Mouse (Mus musculus) erythroblast, embryonic 14.5 days (primary cell): Measurements from ENCODE around the gene Glmp. TPM values are rescaled to one million over a fixed set of nuclear protein-coding genes. Genes with fewer than 3 reads are reported as not detected.
A peak's percentile ranks its signal among the peaks of the same experiment; 100 is the strongest.
"Not testable (repeated sequence)": the region's sequence is repeated elsewhere in the genome, so short reads cannot be mapped to it uniquely, and the experiment has no call there.

Experiments
- H3K27me3 ChIP-seq: 2 replicates; pipeline ENCODE4 v1.6.1; 2012; ENCODE audit warnings: inconsistent platforms; ENCODE audit not compliant: control insufficient read depth
- H3K36me3 ChIP-seq: 2 replicates; pipeline ENCODE4 v1.6.1; 2012; ENCODE audit warnings: mild to moderate bottlenecking, inconsistent platforms; ENCODE audit not compliant: control insufficient read depth
- H3K4me1 ChIP-seq: 2 replicates; pipeline ENCODE4 v1.6.1; 2012; ENCODE audit warnings: inconsistent platforms; ENCODE audit not compliant: control insufficient read depth
- H3K4me3 ChIP-seq: replicated peaks from 2 replicates; pipeline ENCODE3; 2012; ENCODE audit warnings: moderate library complexity, mild to moderate bottlenecking, inconsistent platforms
- H3K9me3 ChIP-seq: 2 replicates; pipeline ENCODE4 v1.6.1; 2012; ENCODE audit warnings: low read length, inconsistent platforms, mixed read lengths; ENCODE audit not compliant: control insufficient read depth
- GATA1 ChIP-seq: IDR thresholded peaks from 2 replicates; pipeline ENCODE4 v1.6.1; 2012; ENCODE audit warnings: low read length, inconsistent platforms, mixed read lengths
- TAL1 ChIP-seq: IDR thresholded peaks from 3 replicates; pipeline ENCODE4 v1.6.1; 2012; ENCODE audit warnings: low read length, inconsistent platforms, mixed read lengths
- polyA plus RNA-seq: library from polyadenylated mRNA; stranded (reverse); fragments of >175 nt; gene quantifications from 2 replicates; pipeline ENCODE4 v1.2.3, GENCODE M21; 2012

The Glmp gene
- 4.4 and 10.8 TPM in 2 replicates for polyA plus RNA-seq

GRCm38 (mm10) chr3:88324951-88325405 lies at the start of gene Glmp:
TSS of gene Glmp (plus strand) at chr3:88325023.
- TF ChIP-seq GATA1 (no peak; the same call in 1 of the 2 replicates), TAL1 (no peak)
- Histone ChIP-seq H3K27me3 (no peaks in the 10 kb centered on the region), H3K36me3 (peaks cover 69% of the 10 kb centered on the region), H3K9me3 (no peaks in the 10 kb centered on the region), H3K4me3 (peak within 1 kb of the TSS; percentile 76), H3K4me1 (peaks cover 27% of the 10 kb centered on the region)

- TF ChIP-seq GATA1 (no peak), TAL1 (no peak)
- Histone ChIP-seq H3K36me3 (no peaks in the 10 kb centered on the region), H3K27me3 (no peaks in the 10 kb centered on the region), H3K4me1 (no peaks in the 10 kb centered on the region), H3K4me3 (no peak overlapping the region), H3K9me3 (peaks cover 2% of the 10 kb centered on the region; the same call in 1 of the 2 replicates)
Measured at GRCm38 (mm10) chr3:88276121-88276520, 48.7 kb upstream of the Glmp start.

GRCm38 (mm10) chr3:88276529-88277143 lies 48.2 kb upstream of the Glmp start:
- Histone ChIP-seq H3K36me3 (no peaks in the 10 kb centered on the region), H3K27me3 (no peaks in the 10 kb centered on the region), H3K9me3 (peaks cover 2% of the 10 kb centered on the region; the same call in 1 of the 2 replicates), H3K4me3 (no peak overlapping the region), H3K4me1 (no peaks in the 10 kb centered on the region)
- no peak for TF ChIP-seq GATA1
- TF ChIP-seq TAL1, result no peak

GRCm38 (mm10) chr3:88280035-88280434 lies 44.8 kb upstream of the Glmp start:
- Histone ChIP-seq H3K9me3 (no peaks in the 10 kb centered on the region), H3K4me1 (no peaks in the 10 kb centered on the region), H3K4me3 (no peak overlapping the region), H3K36me3 (peaks cover under 1% of the 10 kb centered on the region), H3K27me3 (no peaks in the 10 kb centered on the region)
- TF ChIP-seq TAL1 (no peak), GATA1 (no peak)

- not testable (repeated sequence) for H3K9me3 ChIP-seq, H3K4me3 ChIP-seq, H3K4me1 ChIP-seq, H3K36me3 ChIP-seq, H3K27me3 ChIP-seq
Measured at GRCm38 (mm10) chr3:88281141-88281916, 43.5 kb upstream of the Glmp start.

GRCm38 (mm10) chr3:88284815-88285564 lies 39.8 kb upstream of the Glmp start:
- H3K9me3 ChIP-seq, H3K27me3 ChIP-seq, H3K36me3 ChIP-seq, H3K4me1 ChIP-seq, H3K4me3 ChIP-seq: not testable (repeated sequence)

GRCm38 (mm10) chr3:88285565-88285895 lies 39.3 kb upstream of the Glmp start:
- H3K4me3 ChIP-seq, H3K9me3 ChIP-seq, H3K27me3 ChIP-seq, H3K4me1 ChIP-seq, H3K36me3 ChIP-seq: not testable (repeated sequence)

GRCm38 (mm10) chr3:88287110-88287509 lies 37.7 kb upstream of the Glmp start, which contains the start of gene Gm38392:
TSS of gene Gm38392 (minus strand) at chr3:88287210.
- H3K4me3 ChIP-seq, result no peak within 1 kb of the TSS
- no peak for TF ChIP-seq GATA1
- TF ChIP-seq TAL1, result no peak
- no peaks in the 10 kb centered on the region for H3K27me3 ChIP-seq
- no peaks in the 10 kb centered on the region for H3K9me3 ChIP-seq
- no peaks in the 10 kb centered on the region for H3K4me1 ChIP-seq
- peaks cover 2% of the 10 kb centered on the region for H3K36me3 ChIP-seq

GRCm38 (mm10) chr3:88288133-88288713 lies 36.6 kb upstream of the Glmp start:
- H3K9me3 ChIP-seq, H3K27me3 ChIP-seq, H3K36me3 ChIP-seq, H3K4me3 ChIP-seq, H3K4me1 ChIP-seq: not testable (repeated sequence)
